Mouse (Mus musculus): ENCODE data around the gene D630003M21Rik. TPM values are rescaled to one million over a fixed set of nuclear protein-coding genes. Genes with fewer than 3 reads are reported as not detected.

The D630003M21Rik gene
- polyA plus RNA-seq, 1 experiment from 2014 or later: 3.3 TPM

DNA sequence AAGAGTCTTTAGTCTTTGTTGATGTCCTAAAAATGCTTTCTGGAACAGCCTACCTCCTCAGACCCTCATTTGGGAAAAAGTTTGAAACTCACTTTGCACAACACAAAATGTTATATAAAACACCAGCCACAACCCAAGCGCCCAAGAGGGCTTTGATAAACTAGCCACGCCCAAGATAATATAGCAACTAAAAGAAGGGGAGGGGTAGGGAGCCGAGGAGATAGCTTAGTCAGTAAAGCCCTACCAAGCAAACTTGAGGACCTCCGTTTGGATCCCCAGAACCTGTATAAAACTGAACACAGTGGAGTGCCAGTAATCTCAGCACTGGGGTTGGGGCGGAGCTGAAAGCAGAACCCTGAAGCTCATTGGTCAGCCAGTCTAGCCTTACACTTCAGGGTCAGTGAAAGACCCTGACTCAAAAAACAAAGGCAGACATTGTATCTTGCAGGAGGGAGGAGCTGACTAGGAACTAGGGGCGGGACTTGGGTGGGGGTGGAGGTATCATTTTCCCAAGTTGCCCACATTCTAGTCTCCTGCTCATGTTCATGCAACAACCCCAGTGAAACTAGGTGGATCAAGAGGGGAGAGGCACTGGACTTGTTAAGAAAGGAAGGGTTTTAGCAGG lies 76.2 kb downstream of the D630003M21Rik start:
- H3K4me1 ChIP-seq: peaks cover 24% of the 10 kb centered on the region
- no peak overlapping the region for H3K4me3 ChIP-seq
- H3K36me3 ChIP-seq: no peaks in the 10 kb centered on the region
- DNase-seq (ENCODE audit: low spot score): no peak
- peak overlapping the region; percentile 82 for H3K27ac ChIP-seq
- WGBS: 54% methylated on average over 6 of the region's 6 CpGs
- peaks cover 10% of the 10 kb centered on the region; the same call in 1 of the 2 replicates for H3K27me3 ChIP-seq (ENCODE audit: low read depth, poor library complexity, severe bottlenecking)
- no peaks in the 10 kb centered on the region for H3K9me3 ChIP-seq (replicated peaks)

DNA sequence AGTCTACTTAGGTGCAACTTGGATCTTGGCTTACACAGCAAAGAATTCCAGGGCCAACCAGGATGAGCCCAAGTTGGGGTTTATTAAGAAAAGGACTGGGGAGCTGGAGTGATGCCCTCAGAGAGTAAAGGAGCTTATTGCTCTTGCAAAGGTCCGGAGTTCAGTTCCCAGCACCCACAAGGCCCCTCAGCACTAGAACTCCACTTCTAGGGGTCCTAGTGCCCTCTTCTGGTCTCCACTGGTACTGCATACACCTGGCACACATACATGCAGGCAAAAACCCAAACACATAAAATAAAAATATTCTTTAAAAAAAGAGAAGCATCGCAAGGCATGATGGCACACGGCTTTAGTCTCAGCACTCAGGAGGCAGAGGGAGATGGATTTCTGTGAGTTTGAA lies 77.9 kb downstream of the D630003M21Rik start:
- WGBS: 98% methylated on average over 3 of the region's 3 CpGs
- no peak overlapping the region for H3K4me3 ChIP-seq
- DNase-seq (ENCODE audit: low spot score): no peak

DNA sequence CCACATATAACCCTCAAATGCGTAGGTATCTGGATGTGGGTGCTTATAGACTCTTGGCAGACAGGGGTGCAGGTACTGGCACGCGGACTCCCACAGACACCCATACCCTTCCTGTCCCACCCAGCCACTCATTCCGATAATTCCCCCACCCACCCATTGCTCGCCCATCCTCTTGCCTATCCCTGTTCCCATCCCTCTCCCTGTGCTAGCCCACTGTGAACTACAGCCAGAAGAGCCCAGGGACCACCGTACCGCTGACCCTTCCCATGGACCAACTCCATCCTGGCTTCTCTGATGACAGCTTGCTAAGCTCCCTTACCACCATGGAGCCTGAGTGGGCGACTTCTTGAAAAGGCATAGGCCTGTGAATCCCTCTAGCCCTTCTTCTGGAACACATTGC lies 82.1 kb downstream of the D630003M21Rik start:
- H3K4me3 ChIP-seq: no peak overlapping the region
- H3K27ac ChIP-seq: no peak overlapping the region
- 93% methylated on average over 8 of the region's 8 CpGs for WGBS
- no peaks in the 10 kb centered on the region for H3K36me3 ChIP-seq
- no peaks in the 10 kb centered on the region for H3K9me3 ChIP-seq (replicated peaks)
- no peak for DNase-seq (ENCODE audit: low spot score)
- H3K27me3 ChIP-seq (ENCODE audit: low read depth, poor library complexity, severe bottlenecking): peaks cover 40% of the 10 kb centered on the region
- H3K4me1 ChIP-seq: peaks cover 29% of the 10 kb centered on the region

More for the DNA sequence above, 77.9 kb downstream of the D630003M21Rik start:
- no peak overlapping the region for H3K27ac ChIP-seq
- H3K36me3 ChIP-seq: no peaks in the 10 kb centered on the region
- H3K27me3 ChIP-seq (ENCODE audit: low read depth, poor library complexity, severe bottlenecking): peaks cover 25% of the 10 kb centered on the region
- peaks cover 27% of the 10 kb centered on the region for H3K4me1 ChIP-seq
- H3K9me3 ChIP-seq (replicated peaks): no peaks in the 10 kb centered on the region

GRCm38 (mm10) chr2:158146223-158146622 lies 82.8 kb downstream of the D630003M21Rik start, which contains the start of gene Tgm2:
Gene Tgm2 (minus strand): TSS chr2:158146436.
- peak within 1 kb of the TSS; percentile 75 for H3K27ac ChIP-seq
- no peaks in the 10 kb centered on the region for H3K9me3 ChIP-seq (replicated peaks)
- peak; percentile 91 for DNase-seq (ENCODE audit: low spot score)
- peaks cover 44% of the 10 kb centered on the region for H3K27me3 ChIP-seq (ENCODE audit: low read depth, poor library complexity, severe bottlenecking)
- 1% methylated on average over 33 of the region's 33 CpGs for WGBS
- H3K4me3 ChIP-seq: peak within 1 kb of the TSS; percentile 52
- peaks cover 29% of the 10 kb centered on the region for H3K4me1 ChIP-seq
- H3K36me3 ChIP-seq: no peaks in the 10 kb centered on the region

DNA sequence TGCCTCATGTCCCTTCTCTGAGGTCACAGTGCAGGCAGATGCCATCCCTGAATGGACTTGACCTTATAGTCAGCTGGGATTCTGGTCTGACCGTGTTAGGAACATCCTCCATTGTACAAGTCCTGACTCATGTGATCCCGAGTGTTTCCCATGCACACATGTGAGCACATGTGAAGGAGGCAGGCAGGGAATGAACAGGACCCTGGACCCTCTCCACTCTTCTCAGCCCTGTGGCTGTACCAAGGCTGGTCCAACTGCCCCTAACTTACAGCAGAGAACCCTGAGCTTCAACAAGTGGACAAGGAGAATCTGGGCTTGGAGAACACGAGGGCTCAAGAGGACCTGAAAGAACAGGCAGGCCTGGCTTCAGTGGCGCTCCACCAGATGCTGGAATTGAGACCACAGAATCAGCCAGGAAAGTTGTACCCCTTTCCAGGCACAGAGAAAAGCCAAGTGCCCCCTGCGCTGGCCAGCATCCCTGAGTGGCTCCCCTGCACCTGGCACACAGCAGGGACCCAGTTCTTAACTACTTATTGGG lies 83.4 kb downstream of the D630003M21Rik start:
- peak overlapping the region; percentile 52 for H3K4me3 ChIP-seq
- H3K27ac ChIP-seq: peak overlapping the region; percentile 75; the same call in 1 of the 2 replicates
- 79% methylated on average over 5 of the region's 5 CpGs for WGBS
- no peak for DNase-seq (ENCODE audit: low spot score)
- no peaks in the 10 kb centered on the region for H3K9me3 ChIP-seq (replicated peaks)
- no peaks in the 10 kb centered on the region for H3K36me3 ChIP-seq
- peaks cover 29% of the 10 kb centered on the region for H3K4me1 ChIP-seq
- peaks cover 44% of the 10 kb centered on the region for H3K27me3 ChIP-seq (ENCODE audit: low read depth, poor library complexity, severe bottlenecking)

GRCm38 (mm10) chr2:158144750-158145527 lies 84.1 kb downstream of the D630003M21Rik start:
- Histone ChIP-seq H3K4me3 (0 out of 2 replicates have a peak overlapping the region, but pooled peaks have one; percentile 52), H3K27me3 (ENCODE audit: low read depth, poor library complexity, severe bottlenecking) (peaks cover 44% of the 10 kb centered on the region), H3K27ac (no peak overlapping the region), H3K4me1 (peaks cover 29% of the 10 kb centered on the region), H3K9me3 (replicated peaks) (no peaks in the 10 kb centered on the region), H3K36me3 (no peaks in the 10 kb centered on the region)
- no peak for DNase-seq (ENCODE audit: low spot score)
- 84% methylated on average over 6 of the region's 6 CpGs for WGBS

- no peaks in the 10 kb centered on the region for H3K9me3 ChIP-seq (replicated peaks)
- no peak overlapping the region for H3K4me3 ChIP-seq
- peaks cover 44% of the 10 kb centered on the region for H3K27me3 ChIP-seq (ENCODE audit: low read depth, poor library complexity, severe bottlenecking)
- 65% methylated on average over 8 of the region's 8 CpGs for WGBS
- H3K4me1 ChIP-seq: peaks cover 35% of the 10 kb centered on the region
- H3K36me3 ChIP-seq: no peaks in the 10 kb centered on the region
- no peak for DNase-seq (ENCODE audit: low spot score)
- no peak overlapping the region for H3K27ac ChIP-seq
Observed at GRCm38 (mm10) chr2:158144263-158144662, 84.8 kb downstream of the D630003M21Rik start.

- no peaks in the 10 kb centered on the region for H3K9me3 ChIP-seq (replicated peaks)
- WGBS: 54% methylated on average over 3 of the region's 3 CpGs
- no peaks in the 10 kb centered on the region for H3K36me3 ChIP-seq
- DNase-seq (ENCODE audit: low spot score): no peak
- peaks cover 44% of the 10 kb centered on the region for H3K27me3 ChIP-seq (ENCODE audit: low read depth, poor library complexity, severe bottlenecking)
- no peak overlapping the region for H3K27ac ChIP-seq
- H3K4me1 ChIP-seq: peaks cover 35% of the 10 kb centered on the region
- H3K4me3 ChIP-seq: no peak overlapping the region
Observed at GRCm38 (mm10) chr2:158143816-158144215, 85.2 kb downstream of the D630003M21Rik start.

- Histone ChIP-seq H3K36me3 (no peaks in the 10 kb centered on the region), H3K4me3 (no peak overlapping the region), H3K27ac (peak overlapping the region; percentile 46; the same call in 1 of the 2 replicates), H3K9me3 (replicated peaks) (no peaks in the 10 kb centered on the region), H3K4me1 (peaks cover 35% of the 10 kb centered on the region), H3K27me3 (ENCODE audit: low read depth, poor library complexity, severe bottlenecking) (peaks cover 43% of the 10 kb centered on the region)
- DNase-seq (ENCODE audit: low spot score): no peak
- WGBS: 82% methylated on average over 18 of the region's 18 CpGs
Observed at GRCm38 (mm10) chr2:158142981-158143380, 86.0 kb downstream of the D630003M21Rik start.

DNA sequence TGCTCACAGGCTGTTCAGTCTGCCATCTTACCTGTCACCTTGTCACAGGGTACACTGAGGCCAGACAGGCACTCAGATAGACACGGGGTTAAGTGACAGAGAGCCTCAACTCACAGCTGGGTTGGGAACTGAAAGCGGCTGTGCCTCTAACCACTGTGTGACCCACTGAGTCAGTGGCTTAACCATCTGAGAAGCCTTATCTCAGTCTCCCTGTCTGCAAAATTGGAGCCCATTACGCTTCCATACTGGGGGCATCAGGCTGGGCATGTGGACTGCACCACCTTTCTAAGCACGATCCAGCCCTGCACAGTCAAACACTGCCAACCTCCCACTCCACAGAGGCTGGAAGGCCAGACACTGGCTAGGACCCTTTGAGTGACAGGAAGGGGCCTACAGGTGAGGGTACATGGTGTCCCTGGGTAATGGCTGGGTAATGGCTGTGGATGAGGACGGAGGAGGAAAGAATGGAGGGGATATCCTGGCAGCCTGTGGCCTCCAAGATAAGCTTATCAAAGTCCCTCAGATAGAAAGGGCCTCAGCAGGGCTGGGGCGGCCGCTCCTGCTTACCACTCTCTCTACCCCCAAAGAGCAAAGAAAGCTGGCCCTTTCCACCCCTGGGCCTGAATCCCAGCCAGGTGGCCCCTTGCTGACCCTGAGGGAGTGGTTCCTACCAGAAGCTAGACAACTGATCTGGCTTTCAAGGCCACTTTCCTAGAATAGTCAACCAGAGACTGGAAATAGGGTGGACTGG lies 87.2 kb downstream of the D630003M21Rik start:
- H3K36me3 ChIP-seq: no peaks in the 10 kb centered on the region
- H3K4me3 ChIP-seq: no peak overlapping the region
- peaks cover 32% of the 10 kb centered on the region for H3K27me3 ChIP-seq (ENCODE audit: low read depth, poor library complexity, severe bottlenecking)
- no peaks in the 10 kb centered on the region for H3K9me3 ChIP-seq (replicated peaks)
- peaks cover 35% of the 10 kb centered on the region for H3K4me1 ChIP-seq
- H3K27ac ChIP-seq: 0 out of 2 replicates have a peak overlapping the region, but pooled peaks have one; percentile 46
- WGBS: 81% methylated on average over 7 of the region's 7 CpGs
- DNase-seq (ENCODE audit: low spot score): no peak

DNA sequence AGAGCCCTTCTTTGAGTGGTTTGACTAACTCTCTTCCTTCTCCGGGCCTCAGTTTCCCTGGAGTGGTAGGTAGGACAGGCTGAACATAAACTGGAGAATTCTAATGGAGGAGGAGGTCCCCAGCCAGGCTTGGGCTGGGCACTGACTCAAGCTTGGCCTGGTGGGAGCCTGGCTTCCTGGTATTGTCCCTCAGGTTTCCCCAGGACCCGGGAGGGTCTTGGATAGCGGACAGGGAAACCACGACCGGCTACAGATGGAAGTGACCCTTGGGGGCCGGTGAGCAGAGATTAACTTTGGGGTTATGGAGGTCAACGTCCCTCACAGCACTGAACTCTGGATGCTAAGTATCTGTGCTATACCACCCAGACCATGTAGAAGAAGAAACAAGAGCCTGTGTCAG lies 87.8 kb downstream of the D630003M21Rik start:
- H3K4me3 ChIP-seq: no peak overlapping the region
- WGBS: 88% methylated on average over 7 of the region's 7 CpGs
- H3K27me3 ChIP-seq (ENCODE audit: low read depth, poor library complexity, severe bottlenecking): peaks cover 28% of the 10 kb centered on the region
- H3K27ac ChIP-seq: no peak overlapping the region
- H3K9me3 ChIP-seq (replicated peaks): no peaks in the 10 kb centered on the region
- H3K4me1 ChIP-seq: peaks cover 35% of the 10 kb centered on the region
- no peak for DNase-seq (ENCODE audit: low spot score)
- H3K36me3 ChIP-seq: no peaks in the 10 kb centered on the region

DNA sequence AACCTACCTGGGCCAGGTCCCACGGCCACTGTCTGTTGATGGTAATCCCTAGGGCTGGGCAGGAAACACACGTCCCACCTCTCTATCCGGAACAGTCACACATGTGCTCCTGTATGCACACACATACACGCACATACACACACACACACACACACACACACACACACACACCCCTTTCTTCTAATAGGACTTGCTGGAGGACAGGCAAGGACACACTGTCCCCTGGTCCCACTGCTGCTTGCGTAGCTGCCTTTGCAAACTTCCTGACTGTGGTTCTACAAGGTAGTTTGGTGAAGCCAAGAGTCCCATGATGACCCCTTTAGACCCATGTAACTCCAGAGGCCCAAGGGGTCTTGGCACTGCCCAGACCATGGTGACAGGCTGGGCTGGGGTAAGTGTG lies 88.4 kb downstream of the D630003M21Rik start:
- Histone ChIP-seq H3K9me3 (replicated peaks) (no peaks in the 10 kb centered on the region), H3K27ac (no peak overlapping the region), H3K27me3 (ENCODE audit: low read depth, poor library complexity, severe bottlenecking) (peaks cover 22% of the 10 kb centered on the region), H3K4me3 (no peak overlapping the region), H3K4me1 (peaks cover 30% of the 10 kb centered on the region), H3K36me3 (no peaks in the 10 kb centered on the region)
- DNase-seq (ENCODE audit: low spot score): no peak
- WGBS: 93% methylated on average over 5 of the region's 5 CpGs
